8 mouse cellular contexts compared by ENCODE assay signal in genomic region chr10:5207905-5208641, GRCm38 (mm10).
A peak's percentile ranks its signal among the peaks of the same experiment; 100 is the strongest.
DNase-seq lines count a peak whose midpoint lies in the region; ATAC-seq and TF ChIP-seq lines count a peak whose summit lies in the region.

No protein-coding gene starts in this region.

- TF ChIP-seq CTCF in heart, adult 2 months (IDR thresholded peaks at IDR 0.05): no peak

- no peaks in the 10 kb centered on the region for H3K9me3 ChIP-seq in midbrain, embryonic 14.5 days (ENCODE audit: control insufficient read depth, low read length)

- 17% methylated on average over 7 of the region's 7 CpGs for WGBS in heart, adult 2 months
- WGBS in midbrain, embryonic 14.5 days: 67% methylated on average over 7 of the region's 7 CpGs

- H3K79me2 ChIP-seq in heart, adult 2 months (replicated peaks; ENCODE audit: control insufficient read depth, insufficient read depth, low read length): no peaks in the 10 kb centered on the region
- no peaks in the 10 kb centered on the region for H3K79me2 ChIP-seq in myocyte (ENCODE audit: control insufficient read depth, insufficient read depth)

- TF ChIP-seq EP300 in heart, adult 2 months (IDR thresholded peaks at IDR 0.05; ENCODE audit: insufficient read depth, low read depth, low read length): 0 out of 2 replicates have a peak, but pooled peaks have one; percentile 48

- H3K27me3 ChIP-seq in heart, adult 2 months (ENCODE audit: control insufficient read depth, insufficient read depth, low read length): no peaks in the 10 kb centered on the region
- H3K27me3 ChIP-seq in myocyte (ENCODE audit: control insufficient read depth, insufficient read depth, insufficient read length): no peaks in the 10 kb centered on the region
- no peaks in the 10 kb centered on the region for H3K27me3 ChIP-seq in midbrain, embryonic 14.5 days (ENCODE audit: control insufficient read depth, insufficient read depth, low read length)

- no peak overlapping the region for H3K9ac ChIP-seq in heart, adult 2 months (ENCODE audit: low read depth, low read length)
- H3K9ac ChIP-seq in midbrain, embryonic 14.5 days (replicated peaks; ENCODE audit: low read length): no peak overlapping the region

- no peak overlapping the region for H3K4me3 ChIP-seq in heart, adult 2 months
- H3K4me3 ChIP-seq in myocyte: no peak overlapping the region
- no peak overlapping the region for H3K4me3 ChIP-seq in midbrain, embryonic 14.5 days (replicated peaks; ENCODE audit: low read depth, low read length)

- H3K4me2 ChIP-seq in myocyte (ENCODE audit: low read depth): peak overlapping the region; percentile 63
- H3K4me2 ChIP-seq in midbrain, embryonic 14.5 days (ENCODE audit: low read length): no peak overlapping the region

- 0 out of 2 replicates have a peak, but pooled peaks have one; percentile 5 for TF ChIP-seq POLR2A in heart, adult 2 months (IDR thresholded peaks at IDR 0.05; ENCODE audit: insufficient read depth, low read depth, low read length)
- TF ChIP-seq POLR2A in myocyte (IDR thresholded peaks at IDR 0.05; ENCODE audit: insufficient read length, low read depth): no peak

- intact Hi-C loops in heart, adult 2 months (cut with DNase I): loop anchor here (1.0 kb wide), 1 partner anchor 12 kb away; no protein-coding TSS in a partner anchor

- no peak for ATAC-seq in midbrain, embryonic 14.5 days (ENCODE audit: low FRiP score, low TSS enrichment)

- H3ac ChIP-seq in myocyte (ENCODE audit: control insufficient read depth, insufficient read length): no peak overlapping the region

- peak overlapping the region; percentile 69 for H3K27ac ChIP-seq in heart, adult 2 months
- H3K27ac ChIP-seq in midbrain, embryonic 14.5 days (replicated peaks; ENCODE audit: low read depth, low read length): no peak overlapping the region

- DNase-seq in urinary bladder, postnatal 14 days (ENCODE audit: low spot score): peak; percentile 39
- no peak for DNase-seq in urinary bladder, adult 2 months (ENCODE audit: low spot score)
- DNase-seq in heart, adult 2 months: peak; percentile 57 to 75
- DNase-seq in kidney, postnatal 14 days: peak; percentile 41
- no peak for DNase-seq in midbrain, embryonic 14.5 days
- no peak for DNase-seq in cerebellum, adult 18-20 months
- DNase-seq in left cerebral cortex, adult 11 months (ENCODE audit: low spot score): no peak

- no peaks in the 10 kb centered on the region; the same call in 1 of the 2 replicates for H3K36me3 ChIP-seq in heart, adult 2 months (ENCODE audit: control insufficient read depth, insufficient read depth, low read length)
- peaks cover 10% of the 10 kb centered on the region for H3K36me3 ChIP-seq in myocyte (ENCODE audit: control insufficient read depth, insufficient read depth)
- H3K36me3 ChIP-seq in midbrain, embryonic 14.5 days (ENCODE audit: control insufficient read depth, insufficient read depth, low read length): no peaks in the 10 kb centered on the region

- H3K4me1 ChIP-seq in heart, adult 2 months (ENCODE audit: control insufficient read depth, insufficient read depth, low read length): peaks cover 6% of the 10 kb centered on the region
- H3K4me1 ChIP-seq in midbrain, embryonic 14.5 days (ENCODE audit: control insufficient read depth, insufficient read depth, low read length): 0 out of 2 replicates have a peak, but pooled peaks cover 3% of the 10 kb centered on the region

TF ChIP-seq in myocyte, 11 proteins besides CTCF, POLR2A, EP300 and RAD21:
- no peak for TF ChIP-seq CEBPB (IDR thresholded peaks at IDR 0.05; ENCODE audit: insufficient read depth, poor library complexity, severe bottlenecking)
- peak; percentile 63 for TF ChIP-seq USF1 (IDR thresholded peaks at IDR 0.05; ENCODE audit: low read depth)

Comparison
In these comparisons a context has a peak if more than half of its experiments do, and no peak if none do; other contexts are left out.
1. DNase-seq: peak in urinary bladder, postnatal 14 days (single experiment), heart, adult 2 months (2 of 2) and kidney, postnatal 14 days (single experiment); none in urinary bladder, adult 2 months (single experiment), midbrain, embryonic 14.5 days (single experiment), cerebellum, adult 18-20 months (0 of 2) and left cerebral cortex, adult 11 months (single experiment).